Mouse (Mus musculus): ENCODE results near the gene Tpra1.
A peak's percentile ranks its signal among the peaks of the same experiment; 100 is the strongest.

Tpra1 gene

DNA sequence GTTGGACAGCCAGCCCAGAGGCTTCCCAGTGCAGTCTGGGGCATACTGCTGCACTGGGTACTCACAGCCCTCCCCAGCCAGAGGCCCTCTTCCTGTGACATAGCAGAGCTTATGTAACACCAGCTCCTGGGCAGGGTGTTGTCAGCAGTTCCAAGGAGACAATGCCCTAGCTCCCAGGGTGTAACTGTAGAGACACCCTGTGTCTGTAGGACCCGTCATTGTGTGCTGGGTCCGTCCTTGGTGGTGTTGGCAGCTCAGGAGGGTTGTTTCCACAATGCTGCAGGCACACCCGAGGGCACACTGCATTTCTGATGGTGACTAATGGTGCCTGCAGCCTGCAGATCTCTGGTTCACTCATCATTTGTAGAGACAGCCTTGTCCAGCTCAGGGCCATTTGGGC is 24.8 kb downstream of the Tpra1 start:
- no peak for DNase-seq (ENCODE audit: low read depth, low spot score)

DNA sequence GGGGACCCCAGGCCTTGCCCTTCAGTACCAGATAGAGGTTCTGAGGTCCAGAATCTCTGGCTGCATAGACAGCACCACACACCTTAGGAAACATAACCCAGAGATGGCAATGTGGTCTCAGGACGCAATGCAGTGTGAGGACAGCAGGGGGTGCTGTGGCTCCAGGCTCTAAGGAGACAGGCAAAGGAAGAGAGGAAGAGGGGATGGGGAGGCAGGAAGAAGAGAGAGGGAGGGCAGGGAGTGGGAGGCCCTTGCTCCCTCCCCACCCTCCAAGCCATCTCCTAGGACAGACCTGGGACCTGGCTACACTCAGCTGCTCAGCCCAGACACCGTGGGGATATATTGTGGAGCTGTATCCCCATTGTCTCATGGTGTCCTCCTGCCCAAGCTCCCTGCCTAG is 25.5 kb downstream of the Tpra1 start:
- DNase-seq (ENCODE audit: low read depth, low spot score), result peak; percentile 60

DNA sequence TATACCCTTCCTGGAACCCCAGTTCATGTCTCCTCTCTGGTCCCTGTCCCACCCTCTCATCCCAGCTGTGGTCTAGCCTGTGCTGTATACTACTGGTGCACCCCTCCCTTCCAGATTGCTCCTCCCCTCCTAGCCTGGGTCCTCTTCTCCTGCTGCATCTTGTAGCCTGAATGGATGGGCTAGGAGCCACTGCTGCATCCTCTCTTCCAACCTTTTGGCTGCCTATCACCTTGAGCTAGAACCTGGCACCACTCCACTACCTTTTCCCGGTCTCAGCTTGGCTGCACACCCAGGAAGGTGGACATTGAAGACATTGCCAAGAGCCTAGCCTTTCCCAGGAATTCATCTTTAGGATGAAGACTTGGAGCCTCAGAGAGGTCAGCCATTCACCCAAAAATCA is 26.0 kb downstream of the Tpra1 start:
- no peak for DNase-seq (ENCODE audit: low read depth, low spot score)

DNA sequence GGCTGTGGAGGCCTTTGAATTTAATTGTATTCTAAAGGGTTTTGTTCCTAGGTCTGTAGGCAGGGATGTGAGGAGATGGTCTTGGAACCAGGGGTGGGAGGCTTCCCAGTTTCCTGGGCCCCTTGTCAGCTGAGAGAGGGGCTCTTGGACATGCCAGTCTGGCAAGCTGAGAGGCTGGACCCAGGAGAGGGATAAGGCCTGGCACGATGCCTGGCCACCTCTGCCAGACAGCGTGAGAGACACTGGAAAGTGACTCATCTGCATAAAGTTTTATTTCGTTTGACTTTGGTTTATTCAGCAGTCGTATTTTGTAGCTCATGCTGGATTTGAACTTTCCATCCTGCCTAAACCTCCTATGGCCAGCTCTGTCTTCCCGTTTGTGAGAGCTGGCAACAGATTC is 26.5 kb downstream of the Tpra1 start:
- DNase-seq (ENCODE audit: low read depth, low spot score), result no peak

DNA sequence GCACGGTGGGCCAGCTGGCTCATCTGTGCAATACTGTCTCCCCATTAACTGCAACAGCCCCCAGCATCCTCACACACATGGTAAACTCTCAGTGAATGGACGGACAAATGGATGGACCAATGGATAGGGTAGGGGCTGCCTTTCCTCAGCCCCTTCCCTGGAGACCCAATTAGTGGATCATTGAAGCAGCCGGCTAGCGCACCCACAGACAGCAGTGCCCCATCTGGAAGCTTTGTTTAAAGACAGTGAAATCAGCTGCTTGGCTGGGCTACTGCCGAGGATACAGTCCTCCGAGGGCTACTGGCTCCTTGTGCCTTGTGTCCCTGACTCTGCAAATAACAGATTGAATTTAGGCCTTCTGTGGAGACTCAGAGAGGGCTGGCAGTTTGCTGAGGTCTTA is 27.4 kb downstream of the Tpra1 start:
- no peak for DNase-seq (ENCODE audit: low read depth, low spot score)

DNA sequence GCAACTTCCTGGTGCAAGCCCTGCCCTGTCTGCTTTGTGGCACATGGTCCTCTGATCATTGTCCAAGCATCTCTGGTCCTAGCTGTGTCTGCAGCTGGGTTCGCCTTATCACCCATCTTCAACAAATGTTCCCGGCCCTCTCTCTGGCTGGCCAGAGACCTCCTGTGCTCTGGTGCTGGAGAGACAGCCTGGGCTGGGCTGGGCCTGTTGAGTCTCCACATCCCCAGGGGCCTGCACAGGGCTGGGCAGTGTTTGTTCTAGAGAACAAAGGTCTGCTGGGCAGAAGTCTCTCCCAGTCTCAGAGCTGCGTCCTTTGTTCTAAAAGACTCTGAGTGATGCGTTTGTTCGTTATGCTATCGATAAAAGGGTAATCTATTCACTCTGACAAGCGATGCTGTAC is 28.0 kb downstream of the Tpra1 start:
- DNase-seq (ENCODE audit: low read depth, low spot score), result no peak

DNA sequence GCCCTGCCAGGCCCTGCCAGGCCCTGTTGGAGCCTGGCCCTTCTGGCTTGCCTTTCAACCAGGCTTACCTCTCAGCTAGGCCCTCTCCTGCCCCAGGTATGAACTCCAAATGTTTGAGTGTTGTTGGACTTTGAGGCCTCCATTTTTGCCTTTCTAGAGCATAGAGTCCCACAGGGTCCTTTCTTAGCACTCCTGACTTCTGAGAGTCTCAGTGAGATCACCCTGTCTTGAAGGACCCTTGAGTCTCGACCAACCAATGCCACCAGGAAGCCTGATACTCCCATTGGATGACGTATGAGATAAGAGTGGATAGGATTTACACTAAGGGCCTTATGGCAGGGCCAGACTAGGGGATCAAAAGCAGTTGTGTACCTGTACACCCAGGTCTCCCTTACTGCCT is 29.4 kb downstream of the Tpra1 start:
- DNase-seq (ENCODE audit: low read depth, low spot score), result no peak

DNA sequence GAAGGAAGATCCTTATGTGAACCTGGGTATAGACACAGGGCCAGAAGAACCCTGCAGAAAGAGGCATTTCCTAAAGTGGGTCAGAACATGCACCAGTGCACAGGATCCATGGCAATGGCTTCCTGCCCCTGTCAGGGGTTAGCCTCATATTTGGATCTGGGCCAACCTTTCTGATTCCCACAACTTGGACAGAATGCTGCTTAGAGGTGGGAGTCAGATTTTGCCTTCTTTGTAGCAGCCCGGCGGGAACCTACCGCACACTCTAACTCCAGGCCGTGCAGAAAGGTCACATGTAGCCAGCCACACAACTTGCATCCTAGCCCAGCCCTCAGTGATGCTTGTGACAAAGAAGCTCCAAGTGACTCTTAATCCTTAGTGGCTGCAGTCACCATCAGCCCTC is 32.1 kb downstream of the Tpra1 start:
- DNase-seq (ENCODE audit: low read depth, low spot score), result no peak

DNA sequence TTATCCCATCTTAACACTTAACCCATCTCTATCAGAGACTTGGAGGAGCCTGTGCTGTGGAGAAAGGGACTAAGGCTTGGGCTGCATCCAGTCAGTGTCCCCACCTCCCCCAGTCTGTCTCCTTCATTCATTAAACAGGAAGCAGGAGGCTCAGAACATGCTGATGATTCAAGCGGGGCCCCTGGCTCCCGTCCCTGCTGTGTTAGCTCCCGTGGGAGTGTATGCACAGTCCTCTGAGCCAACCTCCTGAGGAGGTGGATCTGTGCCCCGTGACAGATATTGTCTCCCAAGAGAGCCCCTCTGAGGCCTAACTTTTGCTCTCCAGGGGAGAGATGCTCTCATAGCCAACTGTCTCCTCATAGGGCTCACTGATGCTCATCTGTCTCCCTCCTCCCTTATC is 32.8 kb downstream of the Tpra1 start:
- DNase-seq (ENCODE audit: low read depth, low spot score), result no peak

DNA sequence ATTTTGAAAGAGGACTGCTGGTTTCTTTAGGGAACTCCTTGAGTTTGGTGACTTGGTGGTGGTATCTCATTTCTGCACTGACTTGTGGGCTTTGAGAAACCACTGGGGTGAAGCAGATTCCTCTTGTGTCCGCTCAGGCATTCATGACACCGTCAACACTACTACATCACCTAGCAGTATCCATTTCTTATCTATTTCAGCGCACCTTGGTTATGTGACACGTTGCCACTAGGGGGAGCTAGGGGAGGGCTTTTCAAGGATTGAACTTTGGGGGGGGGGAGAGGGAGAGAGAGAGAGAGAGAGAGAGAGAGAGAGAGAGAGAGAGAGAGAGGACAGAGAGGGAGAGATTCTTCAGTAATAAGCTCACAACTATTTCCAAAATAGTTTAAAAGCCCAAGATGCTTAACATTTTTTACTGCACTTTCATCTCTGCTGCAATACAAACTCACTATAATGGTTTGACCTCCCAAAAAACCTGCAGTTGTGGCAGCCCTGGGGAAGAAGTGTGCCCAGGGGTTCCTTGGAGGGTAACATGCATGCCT is 33.8 kb downstream of the Tpra1 start:
- DNase-seq (ENCODE audit: low read depth, low spot score), result peak; percentile 63

DNA sequence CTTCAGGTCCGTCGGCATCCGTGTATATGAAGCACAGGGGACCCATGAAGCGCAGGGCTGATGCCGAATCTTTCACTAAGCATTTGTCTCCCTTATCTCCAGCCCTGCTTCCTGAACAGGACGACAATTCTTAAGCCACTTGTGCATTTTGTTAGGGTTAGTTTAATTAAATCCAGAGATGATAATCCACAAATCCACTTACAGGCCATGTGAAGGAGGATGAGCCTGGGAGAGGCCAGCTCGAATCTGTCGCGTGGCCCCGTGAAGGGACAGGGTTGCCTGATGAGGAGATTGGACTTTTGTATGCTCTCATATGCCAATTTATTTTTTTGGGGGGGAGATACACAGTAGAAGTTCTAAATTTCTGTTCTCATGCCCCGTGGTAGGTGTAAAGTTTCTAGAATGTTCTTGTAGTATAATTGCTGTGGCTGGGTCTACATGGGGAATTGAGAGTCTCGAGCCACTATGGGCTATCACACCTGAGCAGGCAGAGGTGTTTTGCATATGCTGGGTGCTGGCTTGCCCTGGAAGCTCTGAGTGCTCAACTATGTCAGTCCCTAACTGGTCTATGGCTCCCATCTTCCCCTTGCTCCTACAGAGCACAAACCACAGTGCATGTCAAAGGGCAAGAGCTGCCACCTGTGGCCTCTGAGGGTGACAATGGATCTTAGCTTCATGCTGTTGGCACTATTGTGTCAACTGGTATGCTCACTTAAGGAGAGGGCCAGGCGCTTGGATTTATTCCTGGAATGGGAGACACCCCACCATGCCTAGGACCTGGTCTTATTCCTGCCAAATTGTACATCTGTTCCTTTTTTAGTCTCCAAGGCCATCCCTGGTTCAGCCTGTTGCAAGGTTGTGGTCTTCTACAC is 34.5 kb downstream of the Tpra1 start:
- DNase-seq (ENCODE audit: low read depth, low spot score), result no peak

DNA sequence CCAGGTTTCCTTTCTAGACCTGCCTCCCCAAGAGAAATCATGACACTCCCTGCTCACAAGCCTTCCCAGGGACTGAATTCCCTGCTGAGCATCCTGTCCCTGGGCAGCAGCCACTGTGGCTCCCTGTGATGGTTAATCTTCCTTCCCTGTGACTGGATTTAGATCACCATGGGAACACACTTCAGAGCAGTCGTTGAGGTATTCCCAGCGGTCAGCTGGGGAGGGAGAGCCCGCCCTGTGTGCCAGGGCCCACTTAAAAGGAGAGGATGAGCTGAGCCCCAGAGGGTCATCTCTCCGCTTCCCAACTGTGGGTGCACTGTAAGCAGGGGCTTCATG is 35.1 kb downstream of the Tpra1 start:
- DNase-seq (ENCODE audit: low read depth, low spot score), result no peak

DNA sequence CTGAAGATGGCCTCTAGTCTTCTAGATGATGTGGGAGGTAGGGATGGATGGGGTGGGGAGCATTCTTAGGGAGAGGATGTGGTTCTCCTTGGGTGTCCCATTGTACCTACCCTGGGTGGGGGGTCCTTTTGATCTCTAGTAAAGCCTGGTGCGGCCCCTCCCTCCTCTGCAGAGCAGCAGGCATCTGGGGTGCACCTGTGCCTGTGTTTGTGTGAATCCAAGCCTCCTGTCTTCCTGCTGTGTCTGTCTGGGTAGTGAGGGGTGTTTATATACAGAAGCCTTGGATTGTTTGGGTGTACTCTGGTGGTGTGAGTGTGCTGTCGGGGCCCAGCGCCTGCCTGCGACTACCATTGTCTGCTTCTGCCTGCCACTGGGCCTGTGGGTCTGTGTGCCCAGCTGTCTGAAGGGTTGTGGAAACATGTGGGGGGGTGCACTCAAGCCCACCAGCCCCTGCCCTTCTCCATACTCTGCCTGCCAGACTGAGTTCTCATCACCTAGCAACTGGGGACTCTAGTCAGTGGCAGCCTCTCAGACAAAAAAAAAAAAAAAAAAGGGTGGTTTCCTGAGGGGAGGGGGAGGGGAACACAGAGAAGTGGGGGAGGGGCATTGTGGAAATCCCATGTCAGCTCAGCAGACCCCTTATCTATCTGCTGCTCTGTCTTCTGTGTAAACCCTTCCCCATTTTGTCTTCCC is 36.1 kb downstream of the Tpra1 start:
- no peak for DNase-seq (ENCODE audit: low read depth, low spot score)

DNA sequence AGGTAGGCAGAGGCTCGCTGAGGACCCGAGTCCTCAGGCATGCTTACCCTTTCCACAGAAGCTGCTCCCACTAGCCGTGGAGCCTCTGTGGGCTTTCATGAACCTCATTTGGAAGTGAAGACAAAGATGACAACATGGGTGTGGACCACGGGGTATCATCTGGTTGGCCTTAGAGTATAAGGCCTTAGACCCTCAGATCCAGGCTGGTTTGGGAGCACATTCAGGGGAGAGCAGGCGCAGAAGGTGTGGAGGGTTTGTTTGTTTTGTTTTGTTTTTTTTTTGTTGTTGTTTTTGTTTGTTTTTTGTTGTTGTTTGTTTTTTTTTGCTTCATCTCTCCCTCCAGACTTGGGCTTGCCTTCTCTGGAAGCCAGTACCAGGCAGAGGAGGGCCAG is 36.6 kb downstream of the Tpra1 start:
- DNase-seq (ENCODE audit: low read depth, low spot score), result no peak

DNA sequence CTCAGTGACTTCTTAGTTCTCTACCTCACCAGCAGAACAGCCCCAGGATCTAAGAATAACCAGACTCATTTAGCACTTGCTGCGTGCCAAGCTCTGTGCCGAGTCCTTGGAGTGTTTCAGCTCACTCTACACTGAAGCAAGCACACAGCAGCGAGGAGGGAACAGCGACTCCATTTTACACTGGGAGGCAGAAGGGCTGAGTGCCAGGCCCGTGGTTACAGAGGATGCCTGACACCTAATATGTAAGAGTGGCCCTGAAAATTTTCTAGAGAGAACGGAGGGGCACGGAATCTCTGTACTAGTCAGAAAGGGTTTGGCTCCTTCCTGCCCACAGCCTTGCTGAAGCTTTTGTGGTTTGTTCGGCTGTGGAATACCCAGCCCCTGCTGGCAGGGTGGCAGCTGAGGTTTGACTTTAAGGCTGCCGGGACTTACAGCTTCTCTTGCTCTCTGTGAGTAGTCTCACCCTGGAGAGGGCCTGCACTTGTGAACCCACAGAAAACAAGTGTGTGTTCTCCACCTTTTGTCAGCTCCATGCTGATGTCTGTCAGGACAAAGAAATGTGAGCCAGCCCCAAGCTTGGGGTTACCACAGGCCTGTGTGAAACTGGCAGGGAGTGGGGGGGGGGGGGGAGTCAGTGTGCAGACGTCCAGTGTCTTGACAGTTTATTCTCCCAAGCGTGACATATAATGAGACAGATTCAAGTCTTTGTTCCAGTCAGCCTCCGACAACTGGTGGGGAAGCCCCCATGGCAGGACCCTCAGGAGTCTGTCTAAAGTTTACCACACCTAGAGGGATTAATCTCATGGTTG is 37.4 kb downstream of the Tpra1 start:
- DNase-seq (ENCODE audit: low read depth, low spot score), result no peak

DNA sequence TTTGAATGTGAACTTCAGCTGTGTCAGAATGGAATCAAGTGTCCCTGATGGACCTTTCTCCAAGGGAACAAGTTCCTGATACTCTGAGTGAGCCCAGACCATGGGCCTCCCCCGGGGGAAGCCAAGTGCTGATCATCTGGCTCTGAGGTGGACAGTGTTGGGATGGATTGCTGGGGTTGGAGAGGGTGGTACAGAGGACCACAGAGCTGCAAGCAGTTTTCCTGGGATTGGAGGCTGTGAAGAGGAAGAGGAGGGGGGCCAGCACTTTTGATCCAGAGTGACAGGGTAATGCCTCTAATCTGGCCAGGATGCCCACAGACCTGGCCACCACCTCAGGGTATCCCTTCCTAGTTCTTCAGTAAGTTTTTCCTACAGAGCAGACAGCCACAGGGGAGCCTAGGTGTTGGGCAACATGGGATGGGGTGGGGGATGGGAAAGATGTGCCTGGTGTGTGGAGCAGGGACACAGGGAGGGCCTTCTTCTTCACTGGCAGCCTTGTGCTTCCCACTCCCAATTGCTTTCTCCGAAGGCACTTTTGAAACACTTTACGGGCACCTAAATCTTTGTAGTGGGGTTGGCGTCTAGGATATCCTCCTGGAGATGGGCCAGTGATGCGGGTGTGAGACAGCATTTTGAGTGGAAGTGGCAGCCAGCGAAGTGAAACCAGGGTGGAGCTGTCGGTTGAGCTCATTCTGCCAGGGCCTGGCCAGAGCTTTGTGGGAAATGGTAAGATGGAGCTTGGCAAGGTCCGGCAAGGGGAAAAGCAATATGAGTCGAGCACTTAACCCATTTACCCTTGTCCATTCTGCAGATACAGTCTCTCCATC is 38.3 kb downstream of the Tpra1 start:
- no peak for DNase-seq (ENCODE audit: low read depth, low spot score)

DNA sequence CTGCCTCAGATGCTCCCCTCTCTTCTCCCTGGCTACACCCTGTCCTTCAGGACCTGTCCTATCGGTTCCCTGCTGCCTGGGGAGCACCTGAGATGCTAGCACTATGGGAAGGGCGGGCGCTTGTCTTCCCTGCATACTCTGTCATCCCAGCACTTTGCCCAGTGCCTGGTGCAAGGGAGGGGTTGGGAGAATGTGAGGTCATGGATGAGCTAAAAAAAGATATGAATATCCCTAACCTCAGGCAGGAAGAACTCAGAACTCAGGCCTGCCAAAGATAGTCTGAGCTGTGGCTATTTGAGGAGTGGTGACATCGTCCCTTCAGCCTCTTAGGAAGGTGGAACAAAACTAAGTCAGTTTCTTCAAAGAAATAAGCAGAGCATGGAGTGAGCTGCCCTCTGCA is 39.6 kb downstream of the Tpra1 start:
- no peak for DNase-seq (ENCODE audit: low read depth, low spot score)

DNA sequence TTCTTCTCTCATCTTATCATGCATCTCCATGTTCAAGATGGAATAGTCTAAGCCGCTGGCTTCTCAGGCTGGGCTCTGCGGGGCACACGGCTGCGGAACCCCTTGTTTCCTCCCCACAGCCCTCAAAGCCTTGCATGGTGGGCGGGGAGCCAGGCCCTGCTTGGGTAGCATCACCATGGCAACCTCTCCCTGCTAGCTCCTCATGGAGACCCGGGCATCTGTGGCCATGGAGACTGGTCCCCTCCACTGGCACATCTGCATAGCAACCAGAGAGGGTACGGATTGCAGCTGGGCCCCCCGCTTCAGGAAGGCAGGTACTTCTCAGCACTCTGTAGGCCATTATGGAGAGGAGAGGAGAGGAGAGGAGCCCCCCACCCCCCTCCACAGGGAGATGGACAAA is 40.5 kb downstream of the Tpra1 start:
- DNase-seq (ENCODE audit: low read depth, low spot score), result no peak

DNA sequence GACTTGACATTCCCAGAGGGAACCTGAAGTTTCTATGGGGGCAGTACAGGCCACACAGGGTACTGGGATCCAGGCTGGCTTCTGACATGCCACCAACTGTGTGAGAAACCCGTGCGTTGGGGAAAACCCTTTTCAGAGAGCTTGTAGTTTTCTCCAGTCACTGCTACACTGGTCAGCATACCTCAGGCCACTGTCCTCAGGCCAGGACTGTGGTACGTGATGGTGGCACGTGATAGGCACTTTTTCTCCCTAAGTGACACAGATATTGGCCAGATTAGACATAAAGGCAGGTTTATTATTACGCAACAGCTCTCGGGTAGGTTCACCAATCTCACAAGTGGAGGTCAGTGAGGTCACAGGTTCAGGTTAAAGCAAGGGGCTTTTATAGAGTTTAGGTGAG is 41.6 kb downstream of the Tpra1 start:
- no peak for DNase-seq (ENCODE audit: low read depth, low spot score)

DNA sequence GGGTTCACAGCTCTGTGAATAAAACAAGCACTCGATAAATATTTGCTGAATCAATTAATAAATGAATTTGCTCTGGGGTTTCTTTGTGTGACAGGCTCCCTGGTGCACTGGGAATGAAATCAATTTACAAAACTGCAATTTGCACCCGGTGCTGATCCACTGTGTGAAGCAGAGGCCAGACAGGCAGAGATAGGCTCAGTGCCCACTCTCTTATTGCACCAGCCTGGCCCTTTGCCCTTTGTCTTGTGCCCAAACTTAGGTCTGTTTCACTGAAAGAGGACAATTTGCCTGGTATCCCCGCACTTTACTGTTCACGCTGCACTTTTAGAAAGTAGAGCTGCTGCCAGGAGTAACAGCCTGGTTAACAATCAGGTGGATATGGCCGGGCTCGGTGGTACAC is 44.4 kb downstream of the Tpra1 start:
- DNase-seq (ENCODE audit: low read depth, low spot score), result no peak

DNA sequence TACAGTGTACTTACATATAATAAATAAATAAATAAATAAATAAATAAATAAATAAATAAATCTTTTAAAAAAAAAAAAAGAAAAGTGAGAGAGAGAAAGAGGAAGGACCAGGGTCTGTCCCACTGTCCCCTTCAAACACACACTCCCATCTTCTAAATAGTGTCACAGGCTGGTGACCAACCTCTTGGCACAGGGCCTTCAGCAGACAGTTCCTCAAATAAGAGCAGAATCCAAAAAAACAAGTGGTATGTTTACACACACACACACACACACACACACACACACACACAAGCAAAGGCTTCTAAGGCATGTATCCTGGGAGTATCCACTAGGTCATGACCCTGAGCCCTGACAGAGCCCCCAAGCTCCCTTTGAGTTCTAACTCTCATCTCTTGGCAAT is 45.7 kb downstream of the Tpra1 start:
- DNase-seq (ENCODE audit: low read depth, low spot score), result no peak

Data from embryo, embryonic 11.5 days (tissue).